Mouse (Mus musculus) limb, embryonic 10.5 days (tissue): ENCODE results near the gene Rln1. TPM values are rescaled to one million over a fixed set of nuclear protein-coding genes. Genes with fewer than 3 reads are reported as not detected.

Source experiments
- DNase-seq: peaks from one replicate; pipeline ENCODE4 v3.0.0-alpha.2; 2017; ENCODE audit warnings: low spot score
- H3K27ac ChIP-seq: fragments of 300-500 bp; sonication (generic); 2 replicates; pipeline ENCODE4 v1.5.1; 2016; ENCODE audit warnings: mild to moderate bottlenecking
- H3K27me3 ChIP-seq: fragments of 300-500 bp; sonication (generic); 2 replicates; pipeline ENCODE4 v1.6.1; 2016; ENCODE audit warnings: low read depth, mild to moderate bottlenecking; ENCODE audit not compliant: poor library complexity, severe bottlenecking
- H3K36me3 ChIP-seq: fragments of 300-500 bp; sonication (generic); 2 replicates; pipeline ENCODE4 v1.6.1; 2016; ENCODE audit warnings: mild to moderate bottlenecking, moderate library complexity
- H3K4me1 ChIP-seq: fragments of 300-500 bp; sonication (generic); 2 replicates; pipeline ENCODE4 v1.6.1; 2016
- H3K4me3 ChIP-seq: fragments of 300-500 bp; sonication (generic); 2 replicates; pipeline ENCODE4 v1.5.1; 2016; ENCODE audit warnings: mild to moderate bottlenecking, moderate library complexity
- H3K9me3 ChIP-seq: fragments of 300-500 bp; sonication (generic); replicated peaks from 2 replicates; pipeline ENCODE4 v1.6.1; 2016; ENCODE audit warnings: mild to moderate bottlenecking
- WGBS: fragments of 180-500 bp; shearing (Covaris S2); methylation state at CpG from one replicate; pipeline ENCODE4 v1.1.7; 2016; 5-methylcytosine and 5-hydroxymethylcytosine counted together
- polyA plus RNA-seq: library from polyadenylated mRNA; unstranded; fragments of >200 nt; fragmentation: Nextera tagmentation; extraction: Ambion mirVana; gene quantifications from 2 replicates; pipeline ENCODE4 v1.2.1, GENCODE M21; 2016

The Rln1 gene
- 0.26 TPM in 1 of 2 replicates, not detected in the other for polyA plus RNA-seq

GRCm38 (mm10) chr19:29334068-29334745 is at the start of gene Rln1:
Gene Rln1, minus strand, starts transcription at chr19:29334670.
- H3K4me1 ChIP-seq = peaks cover 11% of the 10 kb centered on the region
- no peaks in the 10 kb centered on the region for H3K36me3 ChIP-seq
- H3K27ac ChIP-seq = peak within 1 kb of the TSS; percentile 80
- no peaks in the 10 kb centered on the region for H3K9me3 ChIP-seq
- peak; percentile 74 for DNase-seq
- peaks cover 10% of the 10 kb centered on the region; the same call in 1 of the 2 replicates for H3K27me3 ChIP-seq
- H3K4me3 ChIP-seq = peak within 1 kb of the TSS; percentile 56
- WGBS = 2% methylated on average over 23 of the region's 23 CpGs

- Histone ChIP-seq H3K27ac (no peak overlapping the region), H3K9me3 (no peaks in the 10 kb centered on the region), H3K36me3 (no peaks in the 10 kb centered on the region), H3K4me1 (no peaks in the 10 kb centered on the region), H3K27me3 (no peaks in the 10 kb centered on the region), H3K4me3 (no peak overlapping the region)
- DNase-seq = no peak
- 96% methylated on average over 5 of the region's 5 CpGs for WGBS
Observed at GRCm38 (mm10) chr19:29383368-29383767, 48.9 kb upstream of the Rln1 start.

DNA sequence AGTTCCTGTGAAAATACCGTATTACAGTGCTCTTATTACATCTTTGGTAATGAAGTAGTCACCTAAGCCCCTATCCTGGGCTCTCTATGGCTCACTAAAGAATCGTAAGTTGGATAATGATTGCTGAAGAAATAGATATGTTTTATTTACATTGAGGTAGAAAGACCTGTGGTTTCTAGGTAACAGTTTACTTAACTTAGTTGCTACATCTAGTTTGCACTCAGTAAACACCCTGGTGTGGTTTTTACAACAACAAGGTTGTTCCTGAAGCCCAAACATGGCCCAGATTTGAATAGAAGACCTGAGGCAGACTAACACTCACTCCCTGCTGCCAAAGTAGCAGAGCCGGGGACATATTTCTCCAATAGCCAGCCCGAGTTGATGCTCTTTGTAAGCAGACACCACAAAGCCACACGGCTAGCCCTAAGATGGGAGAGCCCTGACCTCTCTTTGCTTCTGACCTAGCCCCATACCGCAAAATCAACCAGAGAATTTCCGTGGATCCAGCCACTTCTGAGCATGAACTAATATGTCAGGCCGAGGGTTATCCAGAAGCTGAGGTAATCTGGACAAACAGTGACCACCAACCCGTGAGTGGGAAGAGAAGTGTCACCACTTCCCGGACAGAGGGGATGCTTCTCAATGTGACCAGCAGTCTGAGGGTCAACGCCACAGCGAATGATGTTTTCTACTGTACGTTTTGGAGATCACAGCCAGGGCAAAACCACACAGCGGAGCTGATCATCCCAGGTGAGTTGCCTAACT is 45.6 kb upstream of the Rln1 start:
- DNase-seq = no peak
- Histone ChIP-seq H3K9me3 (no peaks in the 10 kb centered on the region), H3K36me3 (no peaks in the 10 kb centered on the region), H3K27me3 (no peaks in the 10 kb centered on the region), H3K4me1 (no peaks in the 10 kb centered on the region), H3K4me3 (no peak overlapping the region), H3K27ac (no peak overlapping the region)
- 89% methylated on average over 14 of the region's 14 CpGs for WGBS

GRCm38 (mm10) chr19:29376382-29376781 is 41.9 kb upstream of the Rln1 start:
- no peak overlapping the region for H3K27ac ChIP-seq
- H3K4me3 ChIP-seq = no peak overlapping the region
- no peaks in the 10 kb centered on the region for H3K27me3 ChIP-seq
- WGBS = 82% methylated on average over 3 of the region's 3 CpGs
- DNase-seq = no peak
- H3K36me3 ChIP-seq = no peaks in the 10 kb centered on the region
- no peaks in the 10 kb centered on the region for H3K4me1 ChIP-seq
- no peaks in the 10 kb centered on the region for H3K9me3 ChIP-seq

DNA sequence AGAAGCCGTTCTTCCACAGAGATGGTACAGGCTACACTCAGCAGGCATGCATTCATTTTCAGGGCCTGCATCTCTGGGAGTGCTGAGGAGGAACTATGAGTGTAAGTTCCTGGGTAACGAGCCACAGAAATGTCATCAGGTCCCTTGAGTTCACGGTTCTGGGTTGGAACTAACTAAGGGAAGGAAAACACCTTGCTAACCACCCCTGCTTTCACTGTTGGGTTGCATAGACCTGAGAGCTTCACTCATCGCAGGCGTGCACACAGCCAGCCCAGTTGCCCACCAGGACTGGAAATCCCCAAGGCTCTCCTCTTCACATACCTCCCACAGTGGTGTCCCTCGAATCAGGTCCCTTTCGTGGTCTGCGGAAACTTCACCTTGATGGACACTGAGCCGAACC is 40.5 kb upstream of the Rln1 start:
- no peak overlapping the region for H3K27ac ChIP-seq
- H3K4me1 ChIP-seq = no peaks in the 10 kb centered on the region
- no peak overlapping the region for H3K4me3 ChIP-seq
- DNase-seq = no peak
- H3K27me3 ChIP-seq = no peaks in the 10 kb centered on the region
- H3K9me3 ChIP-seq = no peaks in the 10 kb centered on the region
- 89% methylated on average over 9 of the region's 9 CpGs for WGBS
- H3K36me3 ChIP-seq = no peaks in the 10 kb centered on the region

DNA sequence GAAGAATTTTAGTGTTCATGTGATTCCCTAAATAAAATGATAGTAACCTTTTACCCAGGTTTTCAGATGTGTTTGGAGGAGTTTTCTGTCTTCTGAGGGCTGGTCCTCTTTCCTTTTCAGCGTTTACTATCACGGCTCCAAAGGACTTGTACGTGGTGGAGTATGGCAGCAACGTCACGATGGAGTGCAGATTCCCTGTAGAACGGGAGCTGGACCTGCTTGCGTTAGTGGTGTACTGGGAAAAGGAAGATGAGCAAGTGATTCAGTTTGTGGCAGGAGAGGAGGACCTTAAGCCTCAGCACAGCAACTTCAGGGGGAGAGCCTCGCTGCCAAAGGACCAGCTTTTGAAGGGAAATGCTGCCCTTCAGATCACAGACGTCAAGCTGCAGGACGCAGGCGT is 39.0 kb upstream of the Rln1 start:
- Histone ChIP-seq H3K36me3 (no peaks in the 10 kb centered on the region), H3K9me3 (no peaks in the 10 kb centered on the region), H3K4me1 (no peaks in the 10 kb centered on the region), H3K27ac (no peak overlapping the region), H3K27me3 (peaks cover 4% of the 10 kb centered on the region; the same call in 1 of the 2 replicates), H3K4me3 (peak overlapping the region; percentile 25; the same call in 1 of the 2 replicates)
- 42% methylated on average over 11 of the region's 11 CpGs for WGBS
- DNase-seq = no peak

- Histone ChIP-seq H3K27ac (no peak overlapping the region), H3K4me3 (no peak overlapping the region), H3K9me3 (no peaks in the 10 kb centered on the region), H3K36me3 (no peaks in the 10 kb centered on the region), H3K4me1 (no peaks in the 10 kb centered on the region), H3K27me3 (peaks cover 12% of the 10 kb centered on the region; the same call in 1 of the 2 replicates)
- DNase-seq = no peak
- 93% methylated on average over 3 of the region's 3 CpGs for WGBS
Observed at GRCm38 (mm10) chr19:29372621-29373020, 38.2 kb upstream of the Rln1 start.

- no peak for DNase-seq
- 81% methylated on average over 4 of the region's 4 CpGs for WGBS
- Histone ChIP-seq H3K27ac (no peak overlapping the region), H3K27me3 (peaks cover 17% of the 10 kb centered on the region; the same call in 1 of the 2 replicates), H3K36me3 (no peaks in the 10 kb centered on the region), H3K4me1 (peaks cover 4% of the 10 kb centered on the region), H3K9me3 (no peaks in the 10 kb centered on the region), H3K4me3 (no peak overlapping the region)
Observed at GRCm38 (mm10) chr19:29372138-29372537, 37.7 kb upstream of the Rln1 start.

- no peak for DNase-seq
- peaks cover 6% of the 10 kb centered on the region for H3K4me1 ChIP-seq
- no peak overlapping the region for H3K4me3 ChIP-seq
- H3K27me3 ChIP-seq = peaks cover 20% of the 10 kb centered on the region; the same call in 1 of the 2 replicates
- no peaks in the 10 kb centered on the region for H3K36me3 ChIP-seq
- no peak overlapping the region for H3K27ac ChIP-seq
- WGBS = 84% methylated on average over 18 of the region's 18 CpGs
- H3K9me3 ChIP-seq = no peaks in the 10 kb centered on the region
Observed at GRCm38 (mm10) chr19:29371284-29372081, 37.0 kb upstream of the Rln1 start.

DNA sequence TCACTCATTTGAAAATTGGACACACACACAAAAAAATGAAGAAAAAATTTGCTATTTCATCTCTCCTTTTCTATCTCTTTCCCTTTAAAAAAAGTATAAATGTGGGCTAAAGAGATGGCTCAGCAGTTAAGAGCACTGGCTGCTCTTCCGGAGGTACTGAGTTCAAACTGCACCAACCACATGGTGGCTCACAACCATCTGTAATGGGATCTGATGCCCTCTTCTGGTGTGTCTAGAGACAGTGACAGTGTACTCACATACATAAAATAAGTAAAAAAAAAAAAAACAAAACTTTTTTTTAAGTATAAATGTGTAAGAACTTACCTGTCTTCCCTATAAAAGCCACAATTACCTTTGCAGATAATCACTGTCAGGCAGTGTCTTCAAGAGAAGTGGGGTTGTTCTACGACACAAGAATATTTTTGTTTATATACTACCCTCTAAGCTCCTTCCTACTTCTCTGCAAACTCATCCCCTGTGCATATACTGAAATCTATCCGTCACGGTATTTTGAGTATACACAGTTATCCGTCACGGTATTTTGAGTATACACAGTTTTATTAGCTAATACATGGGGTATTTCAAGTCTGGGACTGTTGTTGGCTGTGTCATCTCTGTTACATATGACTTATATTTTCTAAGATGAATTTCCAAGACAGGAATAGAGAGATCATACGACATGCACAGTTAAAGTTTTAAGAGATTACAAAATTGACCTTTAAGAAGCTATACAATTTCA is 36.2 kb upstream of the Rln1 start:
- H3K36me3 ChIP-seq = no peaks in the 10 kb centered on the region
- WGBS = 92% methylated on average over 7 of the region's 7 CpGs
- H3K9me3 ChIP-seq = no peaks in the 10 kb centered on the region
- DNase-seq = no peak
- no peak overlapping the region for H3K27ac ChIP-seq
- peaks cover 6% of the 10 kb centered on the region for H3K4me1 ChIP-seq
- no peak overlapping the region for H3K4me3 ChIP-seq
- H3K27me3 ChIP-seq = peaks cover 28% of the 10 kb centered on the region; the same call in 1 of the 2 replicates

DNA sequence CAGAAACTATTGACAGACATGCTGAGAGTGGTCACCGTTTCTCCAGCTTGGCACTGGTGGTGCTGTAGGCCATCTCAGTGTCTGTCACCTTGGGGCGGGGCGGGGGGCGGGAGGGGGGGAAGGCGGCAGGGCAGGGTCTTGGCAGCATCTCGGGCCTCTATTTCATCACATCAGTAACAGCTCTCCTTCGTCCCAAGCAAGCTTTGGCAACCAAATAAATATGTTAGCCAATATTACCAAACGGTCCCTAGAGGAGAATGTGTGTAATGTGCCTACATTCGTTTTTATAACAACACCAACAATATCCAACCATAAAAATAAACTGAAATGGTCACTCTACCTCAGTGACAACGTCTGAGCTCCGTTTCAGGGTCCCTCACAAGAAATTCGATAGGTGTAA is 35.6 kb upstream of the Rln1 start:
- Histone ChIP-seq H3K9me3 (no peaks in the 10 kb centered on the region), H3K27ac (no peak overlapping the region), H3K27me3 (peaks cover 28% of the 10 kb centered on the region; the same call in 1 of the 2 replicates), H3K4me1 (peaks cover 6% of the 10 kb centered on the region), H3K36me3 (no peaks in the 10 kb centered on the region), H3K4me3 (no peak overlapping the region)
- DNase-seq = no peak
- 75% methylated on average over 12 of the region's 12 CpGs for whole genome bisulfite sequencing

- peaks cover 6% of the 10 kb centered on the region for H3K4me1 ChIP-seq
- H3K9me3 ChIP-seq = no peaks in the 10 kb centered on the region
- peaks cover 35% of the 10 kb centered on the region; the same call in 1 of the 2 replicates for H3K27me3 ChIP-seq
- no peaks in the 10 kb centered on the region for H3K36me3 ChIP-seq
- no peak overlapping the region for H3K27ac ChIP-seq
- no peak overlapping the region for H3K4me3 ChIP-seq
- DNase-seq = no peak
- 86% methylated on average over 3 of the region's 3 CpGs for WGBS
Observed at GRCm38 (mm10) chr19:29368671-29369309, 34.3 kb upstream of the Rln1 start.
